Mouse (Mus musculus) left cerebral cortex, adult 11 months (tissue): Measurements from ENCODE around the gene Tgfbr3.

Source experiments
- DNase-seq: peaks from one replicate; pipeline ENCODE4 v3.0.0; 2022; ENCODE audit warnings: low spot score

Tgfbr3 gene

GRCm38 (mm10) chr5:107146111-107146616 lies 143.3 kb downstream of the Tgfbr3 start:
- no peak for DNase-seq

- no peak for DNase-seq
These were observed 144.3 kb downstream of the Tgfbr3 start for GRCm38 (mm10) chr5:107145125-107145524.

- DNase-seq = no peak
These were observed 145.1 kb downstream of the Tgfbr3 start for GRCm38 (mm10) chr5:107144263-107144843.

- DNase-seq = no peak
These were observed 146.0 kb downstream of the Tgfbr3 start for GRCm38 (mm10) chr5:107143406-107143805.

- DNase-seq = no peak
These were observed 146.6 kb downstream of the Tgfbr3 start for GRCm38 (mm10) chr5:107142791-107143190.

- no peak for DNase-seq
These were observed 148.1 kb downstream of the Tgfbr3 start for GRCm38 (mm10) chr5:107141375-107141774.

GRCm38 (mm10) chr5:107139800-107140651 lies 149.4 kb downstream of the Tgfbr3 start:
- no peak for DNase-seq

- DNase-seq = no peak
These were observed 156.1 kb downstream of the Tgfbr3 start for GRCm38 (mm10) chr5:107133336-107133735.

GRCm38 (mm10) chr5:107132231-107132630 lies 157.2 kb downstream of the Tgfbr3 start:
- no peak for DNase-seq

- DNase-seq = no peak
These were observed 160.1 kb downstream of the Tgfbr3 start for GRCm38 (mm10) chr5:107129304-107129703.

GRCm38 (mm10) chr5:107126561-107126960 lies 162.9 kb downstream of the Tgfbr3 start:
- no peak for DNase-seq

GRCm38 (mm10) chr5:107125131-107125530 lies 164.3 kb downstream of the Tgfbr3 start:
- DNase-seq = no peak

GRCm38 (mm10) chr5:107124531-107124930 lies 164.9 kb downstream of the Tgfbr3 start:
- DNase-seq = no peak

GRCm38 (mm10) chr5:107122622-107123021 lies 166.8 kb downstream of the Tgfbr3 start:
- DNase-seq = no peak

GRCm38 (mm10) chr5:107121086-107121485 lies 168.3 kb downstream of the Tgfbr3 start:
- no peak for DNase-seq

- no peak for DNase-seq
These were observed 168.8 kb downstream of the Tgfbr3 start for GRCm38 (mm10) chr5:107120624-107121023.

GRCm38 (mm10) chr5:107119896-107120295 lies 169.5 kb downstream of the Tgfbr3 start:
- DNase-seq = no peak

- no peak for DNase-seq
These were observed 172.6 kb downstream of the Tgfbr3 start for GRCm38 (mm10) chr5:107116821-107117220.

- no peak for DNase-seq
These were observed 176.7 kb downstream of the Tgfbr3 start for GRCm38 (mm10) chr5:107112656-107113275.

GRCm38 (mm10) chr5:107111802-107112201 lies 177.6 kb downstream of the Tgfbr3 start:
- DNase-seq = no peak

- DNase-seq = no peak
These were observed 178.4 kb downstream of the Tgfbr3 start for GRCm38 (mm10) chr5:107110880-107111520.
